Mouse (Mus musculus): Measurements from ENCODE around the gene Pabpc1l. TPM values are rescaled to one million over a fixed set of nuclear protein-coding genes. Genes with fewer than 3 reads are reported as not detected.
"Not testable (repeated sequence)": the region's sequence is repeated elsewhere in the genome, so short reads cannot be mapped to it uniquely, and the experiment has no call there.

Pabpc1l gene
- polyA plus RNA-seq, 1 experiment from 2014 or later, result 1.6 TPM

DNA sequence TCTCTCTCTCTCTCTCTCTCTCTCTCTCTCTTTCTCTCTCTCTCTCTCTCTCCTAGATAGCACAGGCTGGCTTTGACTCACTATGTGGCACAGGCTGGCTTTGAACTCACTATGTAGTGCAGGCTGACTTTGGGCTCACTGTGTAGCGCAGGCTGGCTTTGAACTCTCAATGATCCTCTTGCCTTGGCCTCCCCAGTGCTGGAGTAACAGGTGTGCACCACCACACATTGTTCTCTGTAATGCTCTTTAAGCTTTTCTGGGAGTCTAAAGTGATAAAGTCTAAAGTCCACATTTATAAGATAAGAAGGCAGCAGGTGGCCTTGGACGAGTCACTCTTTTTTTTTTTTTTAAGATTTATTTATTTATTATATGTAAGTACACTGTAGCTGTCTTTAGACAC, 16.3 kb downstream of the Pabpc1l start:
- H3K9me3 ChIP-seq, result no peaks in the 10 kb centered on the region
- H3K36me3 ChIP-seq, result no peaks in the 10 kb centered on the region
- H3K27me3 ChIP-seq (ENCODE audit: insufficient read depth, poor library complexity, severe bottlenecking), result no peaks in the 10 kb centered on the region
- DNase-seq (ENCODE audit: low spot score), result no peak
- no peak overlapping the region for H3K4me3 ChIP-seq
- no peak overlapping the region for H3K27ac ChIP-seq
- 87% methylated on average over 2 of the region's 2 CpGs for WGBS
- H3K4me1 ChIP-seq (replicated peaks), result peaks cover 5% of the 10 kb centered on the region

DNA sequence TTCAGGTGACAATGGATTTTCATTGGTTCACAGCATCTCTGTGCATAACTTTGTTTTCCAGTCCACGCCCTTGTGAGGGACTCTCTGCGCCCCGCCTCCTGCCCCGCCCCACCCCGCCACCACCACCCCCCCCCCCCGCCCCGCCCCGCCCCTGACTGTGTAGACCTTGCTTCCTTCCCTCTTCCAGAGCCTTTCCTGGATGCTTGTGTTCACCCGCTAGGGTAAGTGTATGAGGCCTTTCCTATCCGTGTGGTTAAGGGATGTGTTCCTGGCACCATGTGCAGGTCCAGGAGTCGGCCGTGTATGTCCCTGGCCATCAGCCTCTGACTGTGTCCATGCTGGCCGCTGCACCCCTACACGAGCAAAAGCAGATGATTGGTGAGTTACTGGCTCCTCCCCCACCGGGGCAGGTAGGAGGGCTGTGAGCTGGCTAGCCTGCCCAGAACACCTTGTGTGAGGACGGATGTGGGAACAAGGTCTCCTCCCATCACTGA, 22.0 kb downstream of the Pabpc1l start:
- peak; percentile 37 for DNase-seq (ENCODE audit: low spot score)
- H3K9me3 ChIP-seq, result no peaks in the 10 kb centered on the region
- peaks cover 6% of the 10 kb centered on the region; the same call in 1 of the 2 replicates for H3K4me1 ChIP-seq (replicated peaks)
- H3K4me3 ChIP-seq, result peak overlapping the region; percentile 45
- no peaks in the 10 kb centered on the region for H3K27me3 ChIP-seq (ENCODE audit: insufficient read depth, poor library complexity, severe bottlenecking)
- 3% methylated on average over 14 of the region's 16 CpGs for WGBS
- H3K27ac ChIP-seq, result peak overlapping the region; percentile 66; the same call in 1 of the 2 replicates
- peaks cover 24% of the 10 kb centered on the region for H3K36me3 ChIP-seq

DNA sequence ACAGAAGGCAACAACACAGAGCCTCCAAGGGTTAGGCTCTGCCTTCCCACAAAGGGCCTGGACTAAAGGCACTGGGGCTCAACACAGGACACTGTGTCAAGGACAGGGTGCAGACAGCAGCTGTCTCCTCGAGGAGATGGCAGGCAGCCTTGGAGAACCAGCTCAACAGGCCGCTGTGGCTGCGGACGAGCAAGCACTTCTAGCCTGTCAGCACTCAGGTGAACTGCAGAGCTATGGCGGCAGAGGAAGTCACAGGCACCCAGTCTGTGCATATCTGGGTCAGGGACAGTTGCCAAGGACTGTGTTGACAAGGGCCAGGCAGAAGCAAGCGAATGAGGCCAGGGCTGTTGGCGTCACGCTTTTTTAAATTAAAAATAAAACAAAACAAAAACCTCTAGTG, 28.5 kb downstream of the Pabpc1l start:
- no peak overlapping the region for H3K4me3 ChIP-seq
- no peak for DNase-seq (ENCODE audit: low spot score)
- H3K4me1 ChIP-seq (replicated peaks), result no peaks in the 10 kb centered on the region
- no peak overlapping the region for H3K27ac ChIP-seq
- H3K9me3 ChIP-seq, result no peaks in the 10 kb centered on the region
- H3K36me3 ChIP-seq, result peaks cover 86% of the 10 kb centered on the region
- 93% methylated on average over 8 of the region's 8 CpGs for WGBS
- no peaks in the 10 kb centered on the region for H3K27me3 ChIP-seq (ENCODE audit: insufficient read depth, poor library complexity, severe bottlenecking)

DNA sequence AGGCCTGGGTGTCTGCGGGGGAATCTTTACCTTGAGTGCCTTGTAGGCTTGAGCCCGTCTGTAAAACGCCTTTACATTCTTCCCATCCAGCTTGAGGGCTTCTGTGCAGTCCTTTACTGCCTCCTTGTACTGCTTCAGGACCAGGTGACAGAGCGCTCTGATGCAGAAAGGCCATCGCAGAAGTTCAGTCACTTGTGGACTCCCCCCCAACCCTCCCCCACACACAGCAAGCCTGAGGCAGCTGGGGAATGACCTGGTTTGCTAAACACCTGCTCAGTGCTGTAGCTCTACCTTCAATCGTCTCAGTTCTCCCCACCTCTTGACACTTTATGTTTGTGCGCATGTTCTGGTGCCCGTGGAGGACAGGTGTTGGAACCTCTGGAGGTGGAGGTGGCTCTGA, 29.4 kb downstream of the Pabpc1l start:
- no peak for DNase-seq (ENCODE audit: low spot score)
- no peak overlapping the region for H3K27ac ChIP-seq
- H3K36me3 ChIP-seq, result peaks cover 93% of the 10 kb centered on the region
- no peak overlapping the region for H3K4me3 ChIP-seq
- no peaks in the 10 kb centered on the region for H3K4me1 ChIP-seq (replicated peaks)
- H3K27me3 ChIP-seq (ENCODE audit: insufficient read depth, poor library complexity, severe bottlenecking), result no peaks in the 10 kb centered on the region
- WGBS, result 95% methylated on average over 8 of the region's 8 CpGs
- H3K9me3 ChIP-seq, result no peaks in the 10 kb centered on the region

DNA sequence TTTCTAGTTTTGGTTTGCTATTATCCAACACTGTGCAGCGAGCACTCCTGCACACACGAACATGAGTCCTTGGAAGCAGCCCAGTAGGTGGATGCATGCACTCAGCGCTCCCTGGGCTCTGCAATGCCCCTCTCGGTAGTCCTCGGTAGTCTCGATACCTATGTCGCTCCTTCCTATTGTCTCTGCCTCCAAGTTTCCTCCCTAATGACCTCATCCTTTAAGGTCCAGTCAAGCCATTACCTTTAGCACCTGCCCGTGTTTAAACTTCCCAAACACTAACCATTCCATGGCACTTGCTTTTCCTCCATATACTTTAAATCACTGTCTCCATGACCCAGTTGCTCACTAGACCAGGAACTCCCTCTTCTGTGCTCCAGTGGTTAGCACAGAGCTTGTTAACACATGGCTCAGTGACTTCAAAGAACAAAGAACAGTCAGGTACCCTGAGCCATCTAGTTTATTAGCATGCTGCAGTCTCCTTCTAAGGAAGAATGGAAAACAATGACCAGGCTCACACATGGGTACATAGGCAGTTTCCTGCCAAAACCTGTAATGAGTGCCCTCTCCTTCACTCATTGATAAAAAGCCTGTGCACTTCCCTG, 34.5 kb downstream of the Pabpc1l start:
- Histone ChIP-seq H3K4me1 (replicated peaks) (no peaks in the 10 kb centered on the region), H3K27ac (no peak overlapping the region), H3K27me3 (ENCODE audit: insufficient read depth, poor library complexity, severe bottlenecking) (no peaks in the 10 kb centered on the region), H3K9me3 (no peaks in the 10 kb centered on the region), H3K4me3 (no peak overlapping the region), H3K36me3 (peaks cover 98% of the 10 kb centered on the region)
- 95% methylated on average over 8 of the region's 8 CpGs for WGBS
- DNase-seq (ENCODE audit: low spot score), result no peak

DNA sequence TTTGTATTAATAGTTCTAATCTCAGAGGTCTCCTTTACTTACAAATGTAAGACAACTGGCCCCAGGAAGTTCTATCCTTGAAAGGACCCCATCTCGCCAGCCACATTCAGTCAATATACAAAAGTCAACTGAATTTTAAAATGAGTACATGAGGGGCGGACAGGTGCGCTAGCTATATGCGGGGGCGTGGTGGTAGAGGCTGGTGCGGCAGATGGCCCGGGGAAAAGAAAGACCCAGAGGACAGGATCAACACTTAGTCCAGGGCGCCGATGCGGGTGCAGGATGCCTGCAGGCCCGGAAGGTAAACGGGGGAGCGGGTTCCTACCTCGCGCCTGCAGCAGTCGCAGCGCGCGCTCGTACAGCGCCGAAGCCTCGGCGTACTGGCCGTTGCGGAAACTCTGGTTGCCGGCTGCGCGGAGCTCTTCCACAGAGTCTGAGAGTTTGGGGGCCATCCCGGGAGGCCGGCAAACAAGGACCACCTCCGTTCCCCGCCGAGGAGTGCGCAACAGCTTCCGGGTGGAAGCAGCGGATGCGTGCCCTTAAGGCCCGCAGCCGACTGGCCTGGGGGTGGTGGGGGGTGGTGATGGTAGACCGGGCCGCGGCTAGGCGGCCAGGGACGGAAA, 45.0 kb downstream of the Pabpc1l start, which contains the start of gene Stk4:
TSS of gene Stk4 (plus strand) at position 181 of the 623 bp plus-strand sequence.
- no peak for DNase-seq (ENCODE audit: low spot score)
- Histone ChIP-seq H3K4me1 (replicated peaks) (peaks cover 35% of the 10 kb centered on the region), H3K27me3 (ENCODE audit: insufficient read depth, poor library complexity, severe bottlenecking) (no peaks in the 10 kb centered on the region), H3K9me3 (no peaks in the 10 kb centered on the region), H3K27ac (peak within 1 kb of the TSS; percentile 92), H3K36me3 (peaks cover 27% of the 10 kb centered on the region), H3K4me3 (peak within 1 kb of the TSS; percentile 97)
- under 1% methylated on average over 45 of the region's 45 CpGs for WGBS

DNA sequence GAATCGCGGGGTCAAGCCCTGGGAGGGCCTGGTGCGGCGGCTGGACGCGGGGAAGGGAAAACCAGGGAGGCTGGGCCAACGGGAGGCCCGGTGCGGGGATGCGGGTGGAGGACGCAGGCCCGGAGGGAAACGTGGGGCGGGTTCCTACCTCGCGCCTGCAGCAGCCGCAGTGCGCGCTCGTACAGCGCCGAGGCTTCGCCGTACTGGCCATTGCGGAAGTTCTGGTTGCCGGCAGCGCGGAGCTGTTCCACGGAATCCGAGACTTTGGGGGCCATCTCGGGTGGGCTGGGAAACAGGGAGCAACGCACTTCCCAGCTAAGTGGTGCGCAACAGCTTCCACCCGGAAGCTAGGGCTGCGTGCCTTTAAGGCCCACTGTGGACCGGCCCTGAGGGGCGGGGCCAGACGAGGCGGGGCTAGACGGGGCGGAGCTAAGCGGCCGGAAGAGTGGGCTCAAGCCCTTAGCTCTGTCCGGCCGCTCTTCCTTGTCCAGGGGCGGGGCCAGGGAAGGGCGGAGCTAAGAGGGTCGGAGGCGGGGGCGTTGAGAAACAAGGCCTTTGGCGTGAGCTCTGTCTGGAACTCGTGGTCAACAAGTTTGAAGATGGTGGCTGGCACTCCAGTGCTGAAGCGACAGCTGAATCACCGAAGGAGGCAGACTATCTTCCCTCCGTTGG, 45.7 kb downstream of the Pabpc1l start, which contains the start of gene Tomm34:
TSS of gene Tomm34 (minus strand) at position 405 of the 672 bp plus-strand sequence.
- Histone ChIP-seq H3K27me3 (ENCODE audit: insufficient read depth, poor library complexity, severe bottlenecking) (no peaks in the 10 kb centered on the region), H3K36me3 (peaks cover 20% of the 10 kb centered on the region), H3K4me3 (peak within 1 kb of the TSS; percentile 97), H3K9me3 (no peaks in the 10 kb centered on the region), H3K27ac (peak within 1 kb of the TSS; percentile 92), H3K4me1 (replicated peaks) (peaks cover 39% of the 10 kb centered on the region)
- WGBS, result 1% methylated on average over 55 of the region's 55 CpGs
- DNase-seq (ENCODE audit: low spot score), result peak; percentile 98

DNA sequence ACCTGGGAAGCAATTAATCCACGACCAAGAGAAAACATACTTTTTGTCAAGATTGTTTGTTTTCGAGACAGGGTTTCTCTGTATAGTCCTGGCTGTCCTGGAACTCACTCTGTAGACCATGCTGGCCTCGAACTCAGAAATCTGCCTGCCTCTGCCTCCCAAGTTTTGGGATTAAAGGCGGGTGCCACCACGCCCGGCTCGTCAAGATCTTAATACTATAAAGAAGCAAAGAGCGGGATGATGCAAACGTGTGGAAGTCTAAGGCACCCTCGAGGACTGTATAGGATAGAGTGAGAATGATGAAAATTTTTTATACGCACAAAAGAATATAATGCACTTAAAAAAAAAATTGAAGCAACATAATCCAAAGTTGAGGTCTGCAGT, 46.2 kb downstream of the Pabpc1l start:
- Histone ChIP-seq H3K36me3 (peaks cover 15% of the 10 kb centered on the region), H3K4me1 (replicated peaks) (peaks cover 42% of the 10 kb centered on the region), H3K4me3 (peak overlapping the region; percentile 97), H3K27ac (peak overlapping the region; percentile 92)
- H3K27me3 ChIP-seq (ENCODE audit: insufficient read depth, poor library complexity, severe bottlenecking); H3K9me3 ChIP-seq; DNase-seq (ENCODE audit: low spot score): not testable (repeated sequence)
- WGBS, result 73% methylated on average over 11 of the region's 11 CpGs

DNA sequence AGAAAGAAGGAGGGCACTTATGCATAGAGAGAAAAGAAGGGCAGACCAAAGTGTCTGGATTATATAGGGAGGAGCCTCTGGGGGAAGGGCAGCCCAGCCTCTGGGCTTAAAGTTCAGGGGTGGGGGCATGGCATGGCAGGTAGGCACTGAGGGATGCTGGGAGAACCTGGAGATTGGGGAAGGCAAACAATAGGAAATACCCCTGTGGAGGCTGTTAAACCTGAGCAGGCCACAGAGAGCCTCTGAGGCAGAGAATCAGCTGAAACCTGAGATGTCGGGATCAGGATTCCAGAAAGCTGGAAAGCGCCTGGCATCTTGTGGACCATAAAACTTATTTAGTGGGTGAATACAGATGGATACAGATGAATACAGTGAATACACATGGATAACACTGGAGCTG, 46.9 kb downstream of the Pabpc1l start:
- Histone ChIP-seq H3K27ac (no peak overlapping the region), H3K9me3 (no peaks in the 10 kb centered on the region), H3K4me1 (replicated peaks) (peaks cover 42% of the 10 kb centered on the region), H3K27me3 (ENCODE audit: insufficient read depth, poor library complexity, severe bottlenecking) (no peaks in the 10 kb centered on the region), H3K4me3 (no peak overlapping the region), H3K36me3 (peaks cover 11% of the 10 kb centered on the region)
- WGBS, result 92% methylated on average over 2 of the region's 2 CpGs
- no peak for DNase-seq (ENCODE audit: low spot score)

DNA sequence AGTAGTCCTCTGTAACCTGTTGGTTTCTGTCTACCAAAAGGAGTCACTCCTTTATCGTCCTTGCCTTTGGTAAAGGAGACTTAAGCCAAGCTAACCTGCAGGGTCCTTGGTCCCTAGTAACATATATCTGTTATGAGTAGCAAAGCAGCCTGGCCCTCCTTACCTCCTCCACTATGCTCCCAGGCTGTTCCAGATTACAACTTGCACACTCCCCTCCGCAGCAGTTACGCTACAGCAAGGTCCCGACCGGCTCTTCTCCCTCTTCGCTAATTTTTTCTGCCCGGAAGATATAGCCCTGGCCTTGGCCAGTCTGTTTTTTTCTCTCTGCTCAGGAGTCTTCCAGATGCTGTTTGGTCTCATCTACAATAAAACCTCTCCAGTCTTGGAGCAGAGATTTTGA, 47.9 kb downstream of the Pabpc1l start:
- Histone ChIP-seq H3K27ac (no peak overlapping the region), H3K4me1 (replicated peaks) (peaks cover 42% of the 10 kb centered on the region), H3K4me3 (no peak overlapping the region), H3K27me3 (ENCODE audit: insufficient read depth, poor library complexity, severe bottlenecking) (no peaks in the 10 kb centered on the region), H3K36me3 (peaks cover 9% of the 10 kb centered on the region; the same call in 1 of the 2 replicates), H3K9me3 (no peaks in the 10 kb centered on the region)
- no peak for DNase-seq (ENCODE audit: low spot score)
- WGBS, result 88% methylated on average over 7 of the region's 7 CpGs

DNA sequence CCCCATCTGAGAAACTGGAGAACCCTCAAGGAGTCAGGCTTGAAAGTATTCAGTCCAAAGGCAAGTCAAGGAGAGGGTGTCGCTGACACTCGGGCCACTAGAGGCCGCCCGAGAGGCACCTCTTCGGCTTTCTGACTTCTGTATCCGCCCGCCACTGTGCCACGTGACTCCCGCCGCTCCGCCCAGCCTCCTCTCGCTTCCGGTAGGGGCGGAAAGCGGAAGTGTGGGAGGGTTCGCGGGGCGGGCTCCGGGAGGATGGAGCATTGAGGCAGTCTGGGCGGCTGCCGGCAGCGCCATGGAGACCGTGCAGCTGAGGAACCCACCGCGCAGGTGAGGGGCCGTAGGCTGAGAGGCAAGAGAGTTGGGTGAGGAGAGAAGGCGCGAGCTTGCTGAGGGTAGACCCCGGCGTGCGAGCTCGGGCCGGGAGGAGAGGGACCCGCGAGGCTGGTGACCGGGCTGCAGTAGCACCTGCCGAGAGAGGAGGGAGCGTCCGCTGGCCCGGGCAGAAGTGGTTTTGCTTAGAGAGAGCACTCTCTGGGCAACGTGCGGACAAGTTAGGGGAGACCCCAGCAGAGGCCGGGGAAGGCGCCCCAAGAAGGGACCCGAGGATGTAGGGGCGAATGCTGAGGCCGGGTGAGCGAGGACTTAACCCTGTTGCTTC, 48.8 kb downstream of the Pabpc1l start:
- no peaks in the 10 kb centered on the region for H3K27me3 ChIP-seq (ENCODE audit: insufficient read depth, poor library complexity, severe bottlenecking)
- H3K4me3 ChIP-seq, result peak overlapping the region; percentile 97
- H3K4me1 ChIP-seq (replicated peaks), result peaks cover 37% of the 10 kb centered on the region
- peak overlapping the region; percentile 90 for H3K27ac ChIP-seq
- no peaks in the 10 kb centered on the region for H3K9me3 ChIP-seq
- peak; percentile 98 for DNase-seq (ENCODE audit: low spot score)
- WGBS, result under 1% methylated on average over 48 of the region's 48 CpGs
- 0 out of 2 replicates have a peak, but pooled peaks cover 4% of the 10 kb centered on the region for H3K36me3 ChIP-seq

DNA sequence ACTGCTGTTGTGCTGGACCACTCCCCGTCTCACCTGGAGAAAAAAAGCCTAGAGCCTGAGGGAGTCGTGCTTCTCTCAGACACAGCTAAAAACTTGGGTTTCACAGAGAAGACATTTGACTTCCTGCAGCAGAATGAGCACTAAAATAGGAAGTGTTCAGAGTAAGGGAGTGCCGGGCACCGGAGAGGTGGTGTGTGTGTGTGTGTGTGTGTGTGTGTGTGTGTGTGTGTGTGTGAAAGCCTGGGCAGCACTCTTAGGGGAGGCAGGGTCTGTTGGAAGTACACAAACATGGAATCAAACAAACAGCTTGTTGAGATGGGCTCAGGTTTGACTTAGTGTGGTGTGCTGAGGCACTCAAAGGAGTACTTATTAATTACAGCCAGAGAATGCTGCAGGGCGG, 49.8 kb downstream of the Pabpc1l start:
- WGBS, result 62% methylated on average over 5 of the region's 5 CpGs
- Histone ChIP-seq H3K27me3 (ENCODE audit: insufficient read depth, poor library complexity, severe bottlenecking) (no peaks in the 10 kb centered on the region), H3K36me3 (peaks cover 12% of the 10 kb centered on the region), H3K27ac (no peak overlapping the region), H3K4me3 (peak overlapping the region; percentile 97), H3K9me3 (no peaks in the 10 kb centered on the region), H3K4me1 (replicated peaks) (peaks cover 26% of the 10 kb centered on the region)
- DNase-seq (ENCODE audit: low spot score), result no peak

Data from hindbrain, embryonic 10.5 days (tissue).